Mouse (Mus musculus): ENCODE measurements around the gene Zbed4. TPM values are rescaled to one million over a fixed set of nuclear protein-coding genes. Genes with fewer than 3 reads are reported as not detected.

The Zbed4 gene
- total and polyA plus RNA-seq, 2 experiments from 2014 or later, result 6.1 to 28.7 TPM

DNA sequence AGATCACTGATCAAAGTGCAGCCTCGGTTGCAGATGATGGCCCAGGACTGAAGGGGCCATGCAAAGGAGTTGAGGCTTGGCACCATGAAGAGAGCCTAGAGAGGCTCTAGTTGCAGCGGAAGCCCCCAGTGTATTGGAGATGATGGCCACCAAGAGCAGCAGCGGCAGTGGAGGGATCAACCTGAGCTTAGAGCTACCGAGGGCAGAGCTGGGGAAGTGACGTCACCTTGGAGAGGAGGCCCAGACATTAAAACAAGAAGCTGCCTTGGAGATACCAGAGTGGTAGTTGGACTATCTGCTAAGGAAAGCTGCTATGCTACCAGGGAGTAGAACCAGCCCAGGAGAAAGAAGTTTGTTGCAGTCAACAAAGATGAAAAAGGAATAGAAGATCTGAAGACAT lies 41.6 kb upstream of the Zbed4 start:
- Histone ChIP-seq H3K4me3 (ENCODE audit: low read depth, low read length) (no peak overlapping the region), H3K4me2 (ENCODE audit: low read depth) (no peak overlapping the region), H3K36me3 (ENCODE audit: insufficient read depth) (peaks cover 93% of the 10 kb centered on the region), H3K4me1 (ENCODE audit: insufficient read depth) (no peaks in the 10 kb centered on the region), H3K9ac (no peak overlapping the region), H3K27me3 (ENCODE audit: insufficient read depth, low read length) (no peaks in the 10 kb centered on the region), H3K27ac (ENCODE audit: low read depth, low read length) (no peak overlapping the region), H3K9me3 (ENCODE audit: low read length) (no peaks in the 10 kb centered on the region)
- no peak for TF ChIP-seq CTCF (IDR thresholded peaks at IDR 0.05; ENCODE audit: low read depth)
- DNase-seq, result no peak
- no peak for ATAC-seq
- WGBS, result 94% methylated on average over 5 of the region's 5 CpGs

- TF ChIP-seq CTCF (IDR thresholded peaks at IDR 0.05; ENCODE audit: low read depth), result no peak
- Histone ChIP-seq H3K9me3 (ENCODE audit: low read length) (no peaks in the 10 kb centered on the region), H3K36me3 (ENCODE audit: insufficient read depth) (peaks cover 82% of the 10 kb centered on the region), H3K4me2 (ENCODE audit: low read depth) (no peak overlapping the region), H3K9ac (no peak overlapping the region), H3K4me1 (ENCODE audit: insufficient read depth) (no peaks in the 10 kb centered on the region), H3K27ac (ENCODE audit: low read depth, low read length) (no peak overlapping the region), H3K27me3 (ENCODE audit: insufficient read depth, low read length) (no peaks in the 10 kb centered on the region), H3K4me3 (ENCODE audit: low read depth, low read length) (no peak overlapping the region)
- WGBS, result 94% methylated on average over 15 of the region's 15 CpGs
- DNase-seq, result no peak
- no peak for ATAC-seq
These were observed 39.0 kb upstream of the Zbed4 start for GRCm38 (mm10) chr15:88712501-88712900.

GRCm38 (mm10) chr15:88714021-88714589 lies 37.4 kb upstream of the Zbed4 start:
- H3K27me3 ChIP-seq (ENCODE audit: insufficient read depth, low read length), result no peaks in the 10 kb centered on the region
- no peaks in the 10 kb centered on the region for H3K9me3 ChIP-seq (ENCODE audit: low read length)
- H3K36me3 ChIP-seq (ENCODE audit: insufficient read depth), result peaks cover 66% of the 10 kb centered on the region
- H3K4me3 ChIP-seq (ENCODE audit: low read depth, low read length), result no peak overlapping the region
- ATAC-seq, result no peak
- 68% methylated on average over 6 of the region's 6 CpGs for WGBS
- H3K27ac ChIP-seq (ENCODE audit: low read depth, low read length), result no peak overlapping the region
- no peak for DNase-seq
- H3K4me1 ChIP-seq (ENCODE audit: insufficient read depth), result no peaks in the 10 kb centered on the region
- H3K4me2 ChIP-seq (ENCODE audit: low read depth), result no peak overlapping the region
- TF ChIP-seq CTCF (IDR thresholded peaks at IDR 0.05; ENCODE audit: low read depth), result no peak
- H3K9ac ChIP-seq, result no peak overlapping the region

GRCm38 (mm10) chr15:88716350-88716749 lies 35.1 kb upstream of the Zbed4 start:
- TF ChIP-seq CTCF (IDR thresholded peaks at IDR 0.05; ENCODE audit: low read depth), result peak; percentile 69
- Histone ChIP-seq H3K4me1 (ENCODE audit: insufficient read depth) (no peaks in the 10 kb centered on the region), H3K9ac (no peak overlapping the region), H3K9me3 (ENCODE audit: low read length) (no peaks in the 10 kb centered on the region), H3K4me2 (ENCODE audit: low read depth) (no peak overlapping the region), H3K36me3 (ENCODE audit: insufficient read depth) (peaks cover 49% of the 10 kb centered on the region), H3K27me3 (ENCODE audit: insufficient read depth, low read length) (no peaks in the 10 kb centered on the region), H3K4me3 (ENCODE audit: low read depth, low read length) (no peak overlapping the region), H3K27ac (ENCODE audit: low read depth, low read length) (no peak overlapping the region)
- DNase-seq (peak; percentile 46), ATAC-seq (no peak)

DNA sequence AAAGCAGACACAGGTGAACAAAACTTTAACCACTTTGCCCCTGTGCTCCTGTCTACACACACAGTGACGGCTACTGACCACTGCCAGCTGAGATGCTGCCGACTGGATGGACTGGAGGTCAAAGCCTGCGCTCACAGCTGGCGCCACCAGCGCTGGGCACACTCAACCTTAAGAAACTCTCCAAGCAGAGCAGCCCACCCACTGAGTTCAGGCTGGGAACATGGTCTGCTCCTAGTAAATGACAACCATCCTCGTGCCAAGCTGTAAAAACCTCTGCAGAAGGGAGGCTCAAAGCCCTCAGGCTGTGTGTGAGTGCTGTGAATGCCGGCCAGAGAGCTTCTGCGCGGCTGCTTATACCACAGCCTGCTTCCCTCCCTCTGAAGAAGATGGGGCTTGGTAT lies 34.2 kb upstream of the Zbed4 start:
- 49% methylated on average over 9 of the region's 9 CpGs for whole genome bisulfite sequencing
- Histone ChIP-seq H3K9ac (no peak overlapping the region), H3K27me3 (ENCODE audit: insufficient read depth, low read length) (no peaks in the 10 kb centered on the region), H3K4me3 (ENCODE audit: low read depth, low read length) (no peak overlapping the region), H3K27ac (ENCODE audit: low read depth, low read length) (no peak overlapping the region), H3K4me1 (ENCODE audit: insufficient read depth) (no peaks in the 10 kb centered on the region), H3K4me2 (ENCODE audit: low read depth) (no peak overlapping the region), H3K9me3 (ENCODE audit: low read length) (no peaks in the 10 kb centered on the region), H3K36me3 (ENCODE audit: insufficient read depth) (peaks cover 42% of the 10 kb centered on the region)
- no peak for DNase-seq
- ATAC-seq, result peak; percentile 47
- no peak for TF ChIP-seq CTCF (IDR thresholded peaks at IDR 0.05; ENCODE audit: low read depth)

- Histone ChIP-seq H3K4me3 (ENCODE audit: low read depth, low read length) (no peak overlapping the region), H3K4me2 (ENCODE audit: low read depth) (no peak overlapping the region), H3K4me1 (ENCODE audit: insufficient read depth) (no peaks in the 10 kb centered on the region), H3K36me3 (ENCODE audit: insufficient read depth) (peaks cover 49% of the 10 kb centered on the region), H3K27me3 (ENCODE audit: insufficient read depth, low read length) (no peaks in the 10 kb centered on the region), H3K9me3 (ENCODE audit: low read length) (no peaks in the 10 kb centered on the region), H3K27ac (ENCODE audit: low read depth, low read length) (no peak overlapping the region), H3K9ac (no peak overlapping the region)
- no peak for DNase-seq
- TF ChIP-seq CTCF (IDR thresholded peaks at IDR 0.05; ENCODE audit: low read depth), result no peak
- 91% methylated on average over 6 of the region's 6 CpGs for WGBS
- ATAC-seq, result no peak
These were observed 28.3 kb upstream of the Zbed4 start for GRCm38 (mm10) chr15:88723205-88723604.

GRCm38 (mm10) chr15:88724311-88724710 lies 27.1 kb upstream of the Zbed4 start:
- Histone ChIP-seq H3K4me3 (ENCODE audit: low read depth, low read length) (no peak overlapping the region), H3K27me3 (ENCODE audit: insufficient read depth, low read length) (no peaks in the 10 kb centered on the region), H3K4me2 (ENCODE audit: low read depth) (no peak overlapping the region), H3K9me3 (ENCODE audit: low read length) (no peaks in the 10 kb centered on the region), H3K9ac (no peak overlapping the region), H3K4me1 (ENCODE audit: insufficient read depth) (no peaks in the 10 kb centered on the region), H3K27ac (ENCODE audit: low read depth, low read length) (no peak overlapping the region), H3K36me3 (ENCODE audit: insufficient read depth) (peaks cover 59% of the 10 kb centered on the region)
- ATAC-seq (peak; percentile 42; the same call in 1 of the 2 replicates), DNase-seq (no peak)
- no peak for TF ChIP-seq CTCF (IDR thresholded peaks at IDR 0.05; ENCODE audit: low read depth)
- 69% methylated on average over 7 of the region's 7 CpGs for WGBS
